Mouse (Mus musculus): ENCODE data around the gene Tnrc6a. TPM values are rescaled to one million over a fixed set of nuclear protein-coding genes. Genes with fewer than 3 reads are reported as not detected.

The Tnrc6a gene
- polyA plus RNA-seq, 1 experiment, result 84.5 TPM

- H3K27me3 ChIP-seq (ENCODE audit: control insufficient read depth, insufficient read depth, low read length), result no peaks in the 10 kb centered on the region
- WGBS, result 93% methylated on average over 7 of the region's 7 CpGs
- no peaks in the 10 kb centered on the region for H3K4me1 ChIP-seq (replicated peaks; ENCODE audit: control insufficient read depth, insufficient read depth, low read length)
- TF ChIP-seq POLR2A (IDR thresholded peaks at IDR 0.05; ENCODE audit: control insufficient read depth, extremely low read depth, insufficient read depth, low read length, poor library complexity), result no peak
- TF ChIP-seq CTCF (IDR thresholded peaks at IDR 0.05; ENCODE audit: borderline replicate concordance, control insufficient read depth, extremely low read depth, insufficient read depth, low read length, poor library complexity), result no peak
- no peak overlapping the region for H3K4me3 ChIP-seq (ENCODE audit: control insufficient read depth, insufficient read depth, low read length)
- H3K36me3 ChIP-seq (ENCODE audit: control insufficient read depth, insufficient read depth, low read length), result no peaks in the 10 kb centered on the region
- no peak for DNase-seq
- H3K27ac ChIP-seq (ENCODE audit: control insufficient read depth, insufficient read depth, low read length), result no peak overlapping the region
Measured at GRCm38 (mm10) chr7:123120516-123120915, 3.2 kb upstream of the Tnrc6a start.

GRCm38 (mm10) chr7:123124299-123124716 is 623 bp downstream of the Tnrc6a start:
- Histone ChIP-seq H3K4me3 (ENCODE audit: control insufficient read depth, insufficient read depth, low read length) (peak overlapping the region; percentile 77), H3K4me1 (replicated peaks; ENCODE audit: control insufficient read depth, insufficient read depth, low read length) (no peaks in the 10 kb centered on the region), H3K27me3 (ENCODE audit: control insufficient read depth, insufficient read depth, low read length) (no peaks in the 10 kb centered on the region), H3K36me3 (ENCODE audit: control insufficient read depth, insufficient read depth, low read length) (no peaks in the 10 kb centered on the region), H3K27ac (ENCODE audit: control insufficient read depth, insufficient read depth, low read length) (no peak overlapping the region)
- TF ChIP-seq CTCF (IDR thresholded peaks at IDR 0.05; ENCODE audit: borderline replicate concordance, control insufficient read depth, extremely low read depth, insufficient read depth, low read length, poor library complexity) (no peak), POLR2A (IDR thresholded peaks at IDR 0.05; ENCODE audit: control insufficient read depth, extremely low read depth, insufficient read depth, low read length, poor library complexity) (no peak)
- no peak for DNase-seq
- under 1% methylated on average over 45 of the region's 45 CpGs for WGBS

GRCm38 (mm10) chr7:123124735-123125181 is 1.1 kb downstream of the Tnrc6a start:
- H3K36me3 ChIP-seq (ENCODE audit: control insufficient read depth, insufficient read depth, low read length), result no peaks in the 10 kb centered on the region
- peak overlapping the region; percentile 77 for H3K4me3 ChIP-seq (ENCODE audit: control insufficient read depth, insufficient read depth, low read length)
- H3K4me1 ChIP-seq (replicated peaks; ENCODE audit: control insufficient read depth, insufficient read depth, low read length), result no peaks in the 10 kb centered on the region
- no peak overlapping the region for H3K27ac ChIP-seq (ENCODE audit: control insufficient read depth, insufficient read depth, low read length)
- TF ChIP-seq POLR2A (IDR thresholded peaks at IDR 0.05; ENCODE audit: control insufficient read depth, extremely low read depth, insufficient read depth, low read length, poor library complexity), result no peak
- no peak for TF ChIP-seq CTCF (IDR thresholded peaks at IDR 0.05; ENCODE audit: borderline replicate concordance, control insufficient read depth, extremely low read depth, insufficient read depth, low read length, poor library complexity)
- WGBS, result 4% methylated on average over 16 of the region's 16 CpGs
- H3K27me3 ChIP-seq (ENCODE audit: control insufficient read depth, insufficient read depth, low read length), result no peaks in the 10 kb centered on the region
- no peak for DNase-seq

GRCm38 (mm10) chr7:123126056-123126455 is 2.4 kb downstream of the Tnrc6a start:
- Histone ChIP-seq H3K4me3 (ENCODE audit: control insufficient read depth, insufficient read depth, low read length) (no peak overlapping the region), H3K4me1 (replicated peaks; ENCODE audit: control insufficient read depth, insufficient read depth, low read length) (no peaks in the 10 kb centered on the region), H3K27ac (ENCODE audit: control insufficient read depth, insufficient read depth, low read length) (no peak overlapping the region), H3K36me3 (ENCODE audit: control insufficient read depth, insufficient read depth, low read length) (no peaks in the 10 kb centered on the region; the same call in 1 of the 2 replicates), H3K27me3 (ENCODE audit: control insufficient read depth, insufficient read depth, low read length) (no peaks in the 10 kb centered on the region)
- no peak for DNase-seq
- TF ChIP-seq CTCF (IDR thresholded peaks at IDR 0.05; ENCODE audit: borderline replicate concordance, control insufficient read depth, extremely low read depth, insufficient read depth, low read length, poor library complexity) (no peak), POLR2A (IDR thresholded peaks at IDR 0.05; ENCODE audit: control insufficient read depth, extremely low read depth, insufficient read depth, low read length, poor library complexity) (no peak)
- WGBS, result 91% methylated on average over 4 of the region's 4 CpGs

GRCm38 (mm10) chr7:123127301-123127700 is 3.6 kb downstream of the Tnrc6a start:
- Histone ChIP-seq H3K4me1 (replicated peaks; ENCODE audit: control insufficient read depth, insufficient read depth, low read length) (no peaks in the 10 kb centered on the region), H3K4me3 (ENCODE audit: control insufficient read depth, insufficient read depth, low read length) (no peak overlapping the region), H3K36me3 (ENCODE audit: control insufficient read depth, insufficient read depth, low read length) (peaks cover 3% of the 10 kb centered on the region; the same call in 1 of the 2 replicates), H3K27ac (ENCODE audit: control insufficient read depth, insufficient read depth, low read length) (no peak overlapping the region), H3K27me3 (ENCODE audit: control insufficient read depth, insufficient read depth, low read length) (no peaks in the 10 kb centered on the region)
- TF ChIP-seq POLR2A (IDR thresholded peaks at IDR 0.05; ENCODE audit: control insufficient read depth, extremely low read depth, insufficient read depth, low read length, poor library complexity) (no peak), CTCF (IDR thresholded peaks at IDR 0.05; ENCODE audit: borderline replicate concordance, control insufficient read depth, extremely low read depth, insufficient read depth, low read length, poor library complexity) (no peak)
- no peak for DNase-seq
- WGBS, result 82% methylated on average over 1 of the region's 1 CpGs

GRCm38 (mm10) chr7:123127981-123128380 is 4.3 kb downstream of the Tnrc6a start:
- WGBS, result 87% methylated on average over 1 of the region's 1 CpGs
- Histone ChIP-seq H3K36me3 (ENCODE audit: control insufficient read depth, insufficient read depth, low read length) (peaks cover 3% of the 10 kb centered on the region; the same call in 1 of the 2 replicates), H3K27me3 (ENCODE audit: control insufficient read depth, insufficient read depth, low read length) (no peaks in the 10 kb centered on the region), H3K27ac (ENCODE audit: control insufficient read depth, insufficient read depth, low read length) (no peak overlapping the region), H3K4me3 (ENCODE audit: control insufficient read depth, insufficient read depth, low read length) (no peak overlapping the region), H3K4me1 (replicated peaks; ENCODE audit: control insufficient read depth, insufficient read depth, low read length) (no peaks in the 10 kb centered on the region)
- TF ChIP-seq CTCF (IDR thresholded peaks at IDR 0.05; ENCODE audit: borderline replicate concordance, control insufficient read depth, extremely low read depth, insufficient read depth, low read length, poor library complexity) (no peak), POLR2A (IDR thresholded peaks at IDR 0.05; ENCODE audit: control insufficient read depth, extremely low read depth, insufficient read depth, low read length, poor library complexity) (no peak)
- no peak for DNase-seq

GRCm38 (mm10) chr7:123129061-123129460 is 5.4 kb downstream of the Tnrc6a start:
- WGBS, result 94% methylated on average over 2 of the region's 2 CpGs
- TF ChIP-seq POLR2A (IDR thresholded peaks at IDR 0.05; ENCODE audit: control insufficient read depth, extremely low read depth, insufficient read depth, low read length, poor library complexity) (no peak), CTCF (IDR thresholded peaks at IDR 0.05; ENCODE audit: borderline replicate concordance, control insufficient read depth, extremely low read depth, insufficient read depth, low read length, poor library complexity) (no peak)
- Histone ChIP-seq H3K27ac (ENCODE audit: control insufficient read depth, insufficient read depth, low read length) (no peak overlapping the region), H3K4me1 (replicated peaks; ENCODE audit: control insufficient read depth, insufficient read depth, low read length) (no peaks in the 10 kb centered on the region), H3K4me3 (ENCODE audit: control insufficient read depth, insufficient read depth, low read length) (no peak overlapping the region), H3K27me3 (ENCODE audit: control insufficient read depth, insufficient read depth, low read length) (no peaks in the 10 kb centered on the region), H3K36me3 (ENCODE audit: control insufficient read depth, insufficient read depth, low read length) (peaks cover 3% of the 10 kb centered on the region; the same call in 1 of the 2 replicates)
- DNase-seq, result no peak

All from thymus, adult 2 months (tissue).